Mouse (Mus musculus): ENCODE results near the gene Fuom.

The Fuom gene

DNA sequence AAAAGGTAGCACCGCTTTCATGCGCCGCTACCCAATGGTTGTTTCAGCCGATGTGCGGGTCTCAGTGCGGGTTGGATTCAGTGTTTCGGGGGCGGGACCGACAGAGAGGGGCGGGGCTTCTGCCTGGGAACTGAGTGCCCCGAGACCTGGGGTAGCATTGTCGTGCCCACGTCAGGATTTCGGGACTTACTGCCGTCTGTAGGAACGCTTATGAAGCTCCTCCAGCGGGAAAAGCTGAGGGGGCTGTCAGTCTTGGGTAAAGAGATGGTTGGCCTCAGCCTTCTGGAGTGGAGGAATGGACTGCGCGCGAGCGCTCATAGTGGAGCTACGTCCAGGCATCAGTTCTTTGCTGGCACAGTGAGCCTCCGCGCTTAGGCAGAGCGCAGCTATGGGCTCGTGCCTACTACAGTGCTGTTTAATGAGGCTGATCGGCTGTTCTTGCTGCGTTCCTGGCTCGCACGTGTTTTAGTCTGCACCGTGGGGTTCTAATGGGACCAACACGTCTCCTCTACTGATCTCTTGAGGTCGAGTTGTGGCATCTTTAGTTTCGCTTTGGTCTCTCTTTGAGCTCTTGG is 53.0 kb downstream of the Fuom start:
- H3K27me3 ChIP-seq (ENCODE audit: control insufficient read depth, insufficient read depth, low read length, poor library complexity, severe bottlenecking): no peaks in the 10 kb centered on the region
- peak; percentile 31 for DNase-seq (ENCODE audit: low read depth, low spot score)
- no peaks in the 10 kb centered on the region for H3K36me3 ChIP-seq (ENCODE audit: control insufficient read depth, insufficient read depth, low read length, poor library complexity, severe bottlenecking)

DNA sequence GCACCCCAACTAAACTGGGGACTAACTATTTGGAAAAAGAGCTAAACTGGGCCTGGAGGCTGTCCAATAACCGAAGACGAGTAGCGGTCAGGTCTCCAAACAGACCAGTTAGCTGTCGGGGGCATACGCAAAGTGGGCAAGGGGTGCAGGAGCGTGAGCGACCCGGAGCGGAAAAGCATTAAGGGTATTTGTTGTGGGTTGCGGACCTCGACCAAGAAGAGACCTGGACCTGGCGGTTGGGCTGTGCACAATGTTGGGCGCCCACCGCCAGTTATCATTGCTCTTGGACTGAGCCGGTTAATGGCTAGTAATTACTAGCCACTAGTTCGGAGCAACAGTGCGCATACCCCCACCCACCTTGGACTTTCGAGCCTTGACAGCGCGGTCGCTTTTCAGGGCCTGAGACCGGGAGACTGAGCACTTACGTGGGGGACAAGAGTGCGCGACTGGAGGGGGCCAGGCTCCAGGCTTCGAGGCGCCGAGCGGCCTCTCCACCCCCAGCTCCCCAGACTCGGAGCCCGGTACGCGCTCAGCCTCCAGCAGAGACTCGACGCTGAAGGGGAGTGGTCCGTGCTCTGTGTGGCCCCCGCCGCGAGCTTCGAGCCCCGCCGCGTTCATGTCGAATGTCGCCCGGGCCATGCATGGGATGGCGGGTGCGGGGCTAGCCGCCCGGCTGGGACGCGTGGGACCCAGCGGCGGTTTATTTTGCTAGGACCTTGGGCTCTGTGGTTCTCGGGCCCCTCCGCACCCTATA is 53.7 kb downstream of the Fuom start, which contains the start of gene Msx3:
TSS of gene Msx3 (minus strand) at position 729 of the 754 bp plus-strand sequence.
- no peaks in the 10 kb centered on the region for H3K36me3 ChIP-seq (ENCODE audit: control insufficient read depth, insufficient read depth, low read length, poor library complexity, severe bottlenecking)
- DNase-seq (ENCODE audit: low read depth, low spot score): no peak
- no peaks in the 10 kb centered on the region for H3K27me3 ChIP-seq (ENCODE audit: control insufficient read depth, insufficient read depth, low read length, poor library complexity, severe bottlenecking)

DNA sequence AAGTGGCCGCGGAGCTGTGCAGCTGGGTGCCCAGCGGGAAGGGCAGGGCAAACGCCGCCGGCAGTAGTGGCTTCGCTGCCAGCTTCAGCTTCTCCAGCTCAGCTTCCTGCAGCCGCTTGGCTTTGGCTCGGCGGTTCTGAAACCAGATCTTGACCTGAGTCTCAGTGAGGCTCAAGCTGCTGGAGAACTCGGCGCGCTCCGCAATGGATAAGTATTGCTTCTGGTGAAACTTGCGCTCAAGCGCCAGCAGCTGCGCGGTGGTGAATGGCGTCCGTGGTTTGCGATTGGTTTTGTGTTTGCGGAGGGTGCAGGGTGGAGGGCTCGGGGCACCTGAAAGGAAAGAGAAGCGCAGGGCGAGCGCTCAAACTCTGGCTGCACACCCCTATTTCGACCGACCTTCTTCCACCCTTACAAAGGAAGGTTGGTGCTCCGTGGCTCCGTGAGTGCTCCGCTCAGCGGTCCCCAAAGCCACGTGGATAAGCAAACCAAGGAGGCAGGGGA is 54.4 kb downstream of the Fuom start:
- no peak for DNase-seq (ENCODE audit: low read depth, low spot score)
- no peaks in the 10 kb centered on the region for H3K27me3 ChIP-seq (ENCODE audit: control insufficient read depth, insufficient read depth, low read length, poor library complexity, severe bottlenecking)
- no peaks in the 10 kb centered on the region for H3K36me3 ChIP-seq (ENCODE audit: control insufficient read depth, insufficient read depth, low read length, poor library complexity, severe bottlenecking)

All from splenic B cell, adult 2 months (primary cell).